Mouse (Mus musculus) limb, embryonic 14.5 days (tissue): ENCODE measurements around the gene Gm49384. TPM values are rescaled to one million over a fixed set of nuclear protein-coding genes. Genes with fewer than 3 reads are reported as not detected.

Source experiments
- ATAC-seq: fragments of 200-750 bp; cut with Nextera tagmentation; 2 replicates; pipeline ENCODE4 v1.8.0; 2017; ENCODE audit warnings: low read depth, moderate number of reproducible peaks, moderate TSS enrichment; ENCODE audit not compliant: low FRiP score
- DNase-seq: peaks from one replicate; pipeline ENCODE4 v3.0.0-alpha.2; 2015; ENCODE audit warnings: low spot score
- H3K27ac ChIP-seq: fragments of 300-500 bp; sonication (generic); replicated peaks from 2 replicates; pipeline ENCODE4 v1.5.1; 2014; ENCODE audit warnings: low read depth, mild to moderate bottlenecking, low read length, moderate library complexity, mixed read lengths
- H3K27me3 ChIP-seq: fragments of 300-500 bp; sonication (generic); 2 replicates; pipeline ENCODE4 v1.6.1; 2014; ENCODE audit warnings: low read length, mixed read lengths; ENCODE audit not compliant: control insufficient read depth, insufficient read depth
- H3K36me3 ChIP-seq: fragments of 300-500 bp; sonication (generic); 2 replicates; pipeline ENCODE4 v1.6.1; 2014; ENCODE audit warnings: mild to moderate bottlenecking, low read length, moderate library complexity, mixed read lengths; ENCODE audit not compliant: control insufficient read depth, insufficient read depth
- H3K4me1 ChIP-seq: fragments of 300-500 bp; sonication (generic); 2 replicates; pipeline ENCODE4 v1.6.1; 2014; ENCODE audit warnings: antibody characterized with exemption, low read length, mixed read lengths; ENCODE audit not compliant: control insufficient read depth, insufficient read depth
- H3K4me2 ChIP-seq: fragments of 300-500 bp; sonication (generic); replicated peaks from 2 replicates; pipeline ENCODE4 v1.6.1; 2014; ENCODE audit warnings: low read depth, mild to moderate bottlenecking, low read length, moderate library complexity; ENCODE audit not compliant: severe bottlenecking
- H3K4me3 ChIP-seq: fragments of 300-500 bp; sonication (generic); replicated peaks from 2 replicates; pipeline ENCODE4 v1.5.1; 2014; ENCODE audit warnings: low read length
- H3K9ac ChIP-seq: fragments of 300-500 bp; sonication (generic); 2 replicates; pipeline ENCODE4 v1.6.1; 2014; ENCODE audit warnings: mild to moderate bottlenecking, low read depth, low read length, moderate library complexity; ENCODE audit not compliant: severe bottlenecking
- H3K9me3 ChIP-seq: fragments of 300-500 bp; sonication (generic); 2 replicates; pipeline ENCODE4 v1.6.1; 2016; ENCODE audit warnings: low read length; ENCODE audit not compliant: control insufficient read depth
- POLR2A ChIP-seq: fragments of 200-500 bp; IDR thresholded peaks from 2 replicates; pipeline ENCODE4 v1.8.0; 2012; ENCODE audit warnings: inconsistent platforms, mild to moderate bottlenecking, moderate library complexity, borderline replicate concordance; ENCODE audit not compliant: insufficient read depth, insufficient read length; ENCODE audit errors: extremely low read depth
- WGBS: fragments of 180-500 bp; shearing (Covaris S2); extraction: QIAGEN DNeasy Blood & Tissue Kit; methylation state at CpG from one replicate; pipeline ENCODE4 v1.1.7; 2014; 5-methylcytosine and 5-hydroxymethylcytosine counted together
- polyA plus RNA-seq, 2 experiments: library from polyadenylated mRNA; depleted of rRNA in 1 of 2; stranded (reverse) in 1 of 2; unstranded in 1 of 2; fragments of >200 nt; fragmentation: Nextera tagmentation in 1 of 2; extraction: Ambion mirVana in 1 of 2; gene quantifications; 2 replicates each; pipeline versions ENCODE4 v1.2.1 to v1.2.3; 2012 to 2014

Gm49384 gene
- polyA plus RNA-seq, 2 experiments = 10.0 to 19.3 TPM

DNA sequence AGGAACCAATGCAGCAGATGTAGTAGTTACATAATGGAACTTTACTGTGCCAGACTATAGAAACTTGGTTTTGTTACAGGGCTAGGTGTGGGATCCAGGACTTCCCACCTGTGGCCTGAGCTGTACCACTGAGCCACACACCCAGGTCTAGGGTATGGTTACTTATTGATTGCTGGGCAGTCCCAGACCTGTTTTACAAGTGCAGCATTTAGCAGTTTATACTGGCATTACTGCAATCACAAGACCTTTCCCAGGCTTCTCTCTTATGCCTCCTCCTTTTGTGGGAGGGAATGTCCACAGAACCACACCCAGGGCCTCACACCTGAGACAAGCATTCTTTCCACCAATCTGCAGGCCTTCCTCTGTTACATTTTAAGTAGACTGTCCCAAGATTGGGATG is 5.1 kb downstream of the Gm49384 start:
- Histone ChIP-seq H3K27ac (no peak overlapping the region), H3K9me3 (no peaks in the 10 kb centered on the region), H3K36me3 (peaks cover 31% of the 10 kb centered on the region), H3K4me1 (peaks cover 16% of the 10 kb centered on the region), H3K4me3 (0 out of 2 replicates have a peak overlapping the region, but pooled peaks have one; percentile 95), H3K9ac (no peak overlapping the region), H3K4me2 (peak overlapping the region; percentile 90; the same call in 1 of the 2 replicates), H3K27me3 (no peaks in the 10 kb centered on the region)
- TF ChIP-seq POLR2A = no peak
- no peak for DNase-seq
- no peak for ATAC-seq

DNA sequence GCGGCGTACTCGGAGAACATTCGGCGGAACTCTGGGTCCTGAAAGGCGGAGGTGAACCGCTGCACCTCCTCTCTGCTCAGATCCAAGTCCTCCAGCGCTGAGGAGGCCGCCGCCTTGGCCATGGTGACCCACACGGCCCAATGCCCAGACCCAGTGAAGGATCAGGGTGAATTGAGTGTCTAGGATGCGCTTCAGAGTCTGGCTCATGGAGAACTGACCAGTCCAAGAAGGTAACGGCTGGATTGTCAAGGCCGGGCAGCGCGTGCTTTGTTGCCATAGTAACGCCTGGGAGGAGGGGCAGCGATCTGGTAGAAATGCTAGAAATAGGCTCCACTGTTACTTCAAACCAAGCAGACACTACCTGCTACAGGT is 5.9 kb downstream of the Gm49384 start, which contains the start of gene Dnaaf2:
Gene Dnaaf2, minus strand, starts transcription at position 266 of the 372 bp plus-strand sequence.
- peak; percentile 24 for ATAC-seq
- 2% methylated on average over 16 of the region's 18 CpGs for WGBS

DNA sequence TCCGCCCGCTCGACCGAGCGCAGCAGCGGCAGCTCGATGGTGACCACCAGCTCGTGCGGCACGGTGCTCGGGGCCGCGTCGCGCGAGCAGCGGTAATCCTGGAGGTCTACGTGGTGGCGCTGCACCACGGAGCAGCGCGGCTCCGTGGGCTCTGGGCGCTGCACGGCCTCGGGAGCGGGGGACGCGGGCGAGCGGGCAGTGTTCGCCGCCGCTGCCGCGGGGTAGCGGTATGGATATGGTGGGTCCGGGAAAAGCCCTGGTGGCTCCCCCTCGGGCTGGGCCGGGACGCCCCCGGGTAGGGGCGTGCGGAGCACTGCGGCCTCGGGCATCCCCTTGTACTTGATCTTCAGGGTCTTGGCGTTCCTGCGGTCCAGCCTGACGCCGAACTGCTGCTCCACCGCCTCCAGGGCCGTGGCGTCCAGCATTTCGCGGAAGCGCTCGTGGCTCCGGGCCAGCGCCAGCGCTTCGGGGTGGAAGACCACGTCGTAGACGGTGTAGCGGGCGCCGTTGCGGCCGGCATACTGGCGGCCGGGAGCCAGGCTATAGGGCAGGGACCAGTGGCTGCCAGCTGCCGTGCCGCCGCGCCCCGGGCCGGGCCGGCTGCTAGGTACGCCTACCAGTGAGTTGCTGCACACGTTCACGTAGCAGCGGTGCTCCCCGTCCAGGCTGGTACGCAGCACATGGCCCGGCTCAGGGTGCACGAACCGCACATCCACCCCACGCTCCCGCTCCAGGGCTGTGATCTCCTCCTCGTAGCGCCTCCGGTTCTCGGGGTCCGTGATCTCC is 6.5 kb downstream of the Gm49384 start:
- no peaks in the 10 kb centered on the region for H3K27me3 ChIP-seq
- H3K4me3 ChIP-seq = peak overlapping the region; percentile 95
- peaks cover 27% of the 10 kb centered on the region for H3K36me3 ChIP-seq
- under 1% methylated on average over 80 of the region's 94 CpGs for WGBS
- peak overlapping the region; percentile 90 for H3K4me2 ChIP-seq
- DNase-seq = peak; percentile 29
- H3K27ac ChIP-seq = peak overlapping the region; percentile 83
- peak overlapping the region; percentile 84 for H3K9ac ChIP-seq
- peaks cover 16% of the 10 kb centered on the region for H3K4me1 ChIP-seq
- H3K9me3 ChIP-seq = no peaks in the 10 kb centered on the region
- ATAC-seq = peak; percentile 60
- no peak for TF ChIP-seq POLR2A

More for the DNA sequence above, 5.9 kb downstream of the Gm49384 start, which contains the start of gene Dnaaf2:
- Histone ChIP-seq H3K27me3 (no peaks in the 10 kb centered on the region), H3K9me3 (no peaks in the 10 kb centered on the region), H3K4me1 (peaks cover 16% of the 10 kb centered on the region), H3K4me3 (peak within 1 kb of the TSS; percentile 95), H3K4me2 (peak within 1 kb of the TSS; percentile 90), H3K27ac (peak within 1 kb of the TSS; percentile 83), H3K9ac (peak within 1 kb of the TSS; percentile 84), H3K36me3 (peaks cover 27% of the 10 kb centered on the region)
- no peak for TF ChIP-seq POLR2A
- DNase-seq = peak; percentile 57

DNA sequence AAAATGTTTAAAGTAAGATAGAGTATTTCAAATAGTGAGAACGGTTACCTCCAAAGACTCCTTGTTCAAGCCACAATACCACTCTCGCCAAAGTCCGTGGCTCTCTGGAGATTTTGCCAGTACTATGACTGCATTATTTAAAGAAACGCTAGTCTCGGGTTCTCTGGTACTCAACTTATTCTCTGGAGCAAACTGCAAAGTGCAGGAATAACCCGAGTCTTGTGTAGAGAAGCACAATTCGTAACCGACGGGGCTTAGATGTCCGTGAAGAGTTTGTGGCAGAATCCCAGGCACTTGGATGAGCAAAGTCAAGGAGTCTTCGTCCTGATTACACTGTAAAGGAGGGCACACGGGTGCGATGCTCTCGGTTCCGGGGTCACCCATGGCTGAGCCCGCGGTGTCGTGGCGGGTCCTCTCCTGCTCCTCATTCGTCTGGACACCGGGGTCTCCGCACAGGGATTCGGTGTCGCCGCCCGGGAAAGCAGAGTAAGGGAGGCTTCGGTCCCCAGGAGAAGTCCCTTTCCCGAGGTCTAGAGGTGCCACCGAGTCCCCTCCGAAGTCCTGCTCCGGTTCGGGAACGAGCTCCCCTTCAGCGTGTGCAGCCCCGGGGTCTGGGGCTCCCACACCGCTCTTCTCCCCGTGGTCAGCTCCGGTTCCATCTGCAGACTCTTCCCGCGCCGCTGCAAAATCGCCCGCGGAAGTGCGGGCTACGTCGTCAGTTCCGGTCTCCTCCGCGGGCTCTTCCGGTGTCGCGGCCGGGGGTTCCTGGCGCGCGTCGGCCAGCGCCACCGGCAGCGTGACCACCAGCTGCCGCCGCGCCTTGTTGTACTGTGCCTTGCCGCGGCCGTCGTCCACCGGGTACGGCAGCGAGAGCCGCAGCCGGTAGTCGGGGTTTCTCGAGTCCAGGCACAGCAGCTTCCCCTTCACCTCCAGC is 7.4 kb downstream of the Gm49384 start, which contains the start of gene Gm49383:
Gene Gm49383, minus strand, starts transcription at position 661 of the 934 bp plus-strand sequence.
- H3K9me3 ChIP-seq = no peaks in the 10 kb centered on the region
- H3K9ac ChIP-seq = peak within 1 kb of the TSS; percentile 84
- peak within 1 kb of the TSS; percentile 83 for H3K27ac ChIP-seq
- no peaks in the 10 kb centered on the region for H3K27me3 ChIP-seq
- H3K4me3 ChIP-seq = peak within 1 kb of the TSS; percentile 95
- peak within 1 kb of the TSS; percentile 90 for H3K4me2 ChIP-seq
- peak; percentile 77 for ATAC-seq
- peak; percentile 77 for DNase-seq
- WGBS = under 1% methylated on average over 73 of the region's 75 CpGs
- H3K36me3 ChIP-seq = peaks cover 26% of the 10 kb centered on the region
- peak; percentile 50; the same call in 1 of the 2 replicates for TF ChIP-seq POLR2A
- peaks cover 16% of the 10 kb centered on the region for H3K4me1 ChIP-seq

DNA sequence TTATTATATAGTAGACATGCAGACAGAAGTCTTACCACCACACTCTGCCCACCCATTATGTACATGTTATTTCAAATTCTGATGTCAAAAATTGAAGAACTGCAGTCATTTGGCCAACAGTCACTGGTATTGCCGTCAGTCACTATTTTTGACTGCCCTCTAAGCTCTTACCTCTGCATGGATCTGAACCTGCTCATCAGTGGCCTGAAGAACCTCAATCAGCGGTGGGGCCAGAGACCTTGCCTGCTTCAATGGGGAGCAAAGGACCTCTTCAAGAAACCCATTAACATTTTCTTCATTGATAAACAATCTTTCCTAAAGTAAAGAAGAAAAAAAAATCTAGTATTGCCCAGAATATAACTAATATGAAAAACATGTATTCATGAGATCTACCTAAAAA is 11.4 kb downstream of the Gm49384 start:
- Histone ChIP-seq H3K27ac (no peak overlapping the region), H3K4me2 (no peak overlapping the region), H3K4me1 (peaks cover 8% of the 10 kb centered on the region), H3K36me3 (peaks cover 36% of the 10 kb centered on the region), H3K4me3 (no peak overlapping the region), H3K27me3 (no peaks in the 10 kb centered on the region), H3K9ac (no peak overlapping the region), H3K9me3 (no peaks in the 10 kb centered on the region)
- WGBS = 97% methylated on average over 2 of the region's 2 CpGs
- TF ChIP-seq POLR2A = no peak
- no peak for DNase-seq
- no peak for ATAC-seq
